Mouse (Mus musculus) lung, postnatal 10 days (tissue): Measurements from ENCODE around the gene Donson.
"Not testable (repeated sequence)": the region's sequence is repeated elsewhere in the genome, so short reads cannot be mapped to it uniquely, and the experiment has no call there.

ENCODE experiments used
- DNase-seq: peaks from one replicate; pipeline ENCODE4 v3.0.0; 2021

The Donson gene

DNA sequence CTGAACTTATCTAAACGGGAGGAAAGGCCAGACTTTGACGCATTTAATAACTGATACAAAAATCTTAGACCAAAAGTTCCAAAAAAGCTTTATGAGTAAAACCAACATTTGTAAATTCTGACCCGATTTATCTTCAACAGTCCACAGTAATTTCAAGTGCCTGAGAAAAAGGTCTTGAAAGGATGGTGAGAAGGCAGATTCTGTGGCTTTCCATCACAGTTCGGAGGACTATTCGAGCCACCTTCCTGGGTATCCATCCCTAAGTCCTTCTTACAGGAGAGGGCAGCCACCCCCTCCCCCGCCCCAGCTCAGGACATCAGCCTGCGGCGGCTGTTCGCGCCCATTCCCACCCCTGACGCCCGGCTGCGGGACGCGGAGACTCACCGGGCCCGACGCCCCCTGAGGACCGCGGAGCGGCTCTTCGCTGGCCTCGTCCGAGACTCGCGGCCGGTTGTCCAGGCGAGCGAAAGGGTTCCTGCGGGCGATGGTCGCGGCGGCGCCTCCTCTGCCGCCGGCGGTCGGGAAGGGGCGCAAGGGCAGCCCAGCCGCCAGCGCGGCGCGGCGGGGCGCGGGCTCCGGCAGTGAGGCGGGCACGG is 449 bp downstream of the Donson start:
- no peak for DNase-seq

- DNase-seq = no peak
Measured at GRCm38 (mm10) chr16:91686369-91686768, 2.2 kb downstream of the Donson start.

GRCm38 (mm10) chr16:91685526-91685925 is 3.0 kb downstream of the Donson start:
- DNase-seq = no peak

DNA sequence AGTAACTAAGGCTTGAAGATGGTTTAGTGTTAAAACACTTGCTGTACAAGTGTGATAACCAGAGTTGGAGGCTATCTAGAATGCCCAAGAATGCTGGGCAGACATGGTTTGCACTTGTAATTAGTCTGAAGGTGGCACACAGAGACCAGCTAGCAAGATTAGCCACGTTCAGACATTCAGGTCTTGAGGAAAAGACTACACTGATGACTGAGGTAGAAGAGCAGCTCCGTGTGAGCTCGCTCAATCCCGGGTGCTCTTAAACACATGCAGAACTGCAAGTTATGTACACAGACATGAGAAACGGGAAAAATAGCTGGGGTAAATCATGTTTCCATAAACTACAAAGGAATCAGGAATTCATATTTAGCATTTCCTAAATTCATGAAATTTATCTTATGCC is 7.9 kb downstream of the Donson start:
- DNase-seq = no peak

- no peak for DNase-seq
Measured at GRCm38 (mm10) chr16:91678147-91678911, 10.2 kb downstream of the Donson start.

DNA sequence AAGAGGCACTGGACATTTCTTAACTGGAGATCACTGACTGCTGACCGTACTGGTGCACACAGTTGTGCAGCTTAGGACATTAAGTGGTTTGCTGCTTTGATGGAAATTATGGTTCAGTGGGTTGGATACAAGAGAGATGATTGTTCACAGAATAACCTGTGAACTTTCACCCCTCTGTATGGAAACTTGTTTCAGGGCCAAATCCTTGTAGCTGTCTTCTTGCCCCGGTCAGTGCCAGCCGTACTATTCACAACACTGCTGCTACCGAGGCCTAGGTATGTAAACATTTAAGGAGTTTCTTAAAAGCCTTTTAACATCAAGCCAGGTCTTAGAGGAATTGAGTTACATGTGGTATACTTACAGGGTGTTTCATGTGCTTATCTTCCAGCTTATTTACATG is 14.1 kb downstream of the Donson start:
- DNase-seq = no peak

DNA sequence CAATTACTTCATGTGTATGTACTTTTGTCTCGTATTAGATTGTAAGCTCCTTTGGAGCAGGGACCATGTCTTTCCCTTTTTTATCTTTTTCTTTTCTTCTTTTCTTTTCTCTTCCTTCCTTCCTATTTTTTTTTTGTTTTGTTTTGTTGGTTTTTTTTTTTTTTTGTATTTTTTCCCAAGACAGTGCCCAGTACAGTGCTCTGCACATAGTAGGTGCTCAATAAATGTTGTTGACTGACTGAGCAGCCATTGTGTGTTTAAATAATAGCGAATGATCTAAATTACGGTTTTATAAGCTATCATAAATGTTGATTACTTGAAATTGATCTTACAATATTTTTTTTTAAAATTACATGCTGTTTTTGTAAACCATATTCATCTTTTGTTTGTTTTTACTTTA is 24.8 kb downstream of the Donson start:
- DNase-seq = no peak

GRCm38 (mm10) chr16:91662336-91662735 is 26.2 kb downstream of the Donson start:
- no peak for DNase-seq

DNA sequence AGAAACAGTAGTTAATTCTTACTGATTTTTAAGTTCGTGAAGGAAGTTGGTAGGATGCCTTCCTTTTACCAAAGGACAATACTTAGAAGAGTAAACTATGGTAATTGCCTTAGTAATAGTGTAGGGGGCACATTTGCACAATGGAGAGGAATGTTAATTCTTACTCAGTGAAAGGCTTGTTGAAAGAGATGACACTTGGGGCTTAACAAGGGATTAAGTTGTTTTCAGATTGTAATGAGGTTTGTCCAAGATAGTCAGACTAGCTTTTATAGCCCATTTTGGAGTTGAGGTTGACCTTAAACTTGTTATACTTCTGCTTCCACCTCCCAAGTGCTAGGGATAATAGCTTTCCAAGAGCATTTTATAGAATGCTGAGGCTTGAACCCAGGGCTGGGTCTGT is 27.2 kb downstream of the Donson start:
- no peak for DNase-seq

GRCm38 (mm10) chr16:91659798-91660197 is 28.8 kb downstream of the Donson start:
- DNase-seq = no peak

DNA sequence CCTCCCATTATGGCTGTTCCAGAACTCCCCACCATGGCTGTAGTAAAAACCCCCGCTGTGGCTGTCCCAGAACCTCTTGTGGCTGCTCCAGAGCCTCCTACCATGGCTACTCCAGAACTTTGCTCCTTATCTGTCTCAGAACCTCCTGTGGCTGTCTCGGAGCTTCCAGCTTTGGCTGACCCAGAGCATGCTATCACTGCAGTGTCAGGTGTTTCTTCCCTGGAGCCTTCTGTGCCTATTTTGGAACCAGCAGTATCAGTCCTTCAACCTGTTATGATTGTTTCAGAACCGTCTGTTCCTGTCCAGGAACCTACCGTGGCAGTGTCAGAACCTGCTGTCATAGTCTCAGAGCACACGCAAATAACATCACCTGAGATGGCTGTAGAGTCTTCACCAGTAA is 30.1 kb downstream of the Donson start:
- no peak for DNase-seq

DNA sequence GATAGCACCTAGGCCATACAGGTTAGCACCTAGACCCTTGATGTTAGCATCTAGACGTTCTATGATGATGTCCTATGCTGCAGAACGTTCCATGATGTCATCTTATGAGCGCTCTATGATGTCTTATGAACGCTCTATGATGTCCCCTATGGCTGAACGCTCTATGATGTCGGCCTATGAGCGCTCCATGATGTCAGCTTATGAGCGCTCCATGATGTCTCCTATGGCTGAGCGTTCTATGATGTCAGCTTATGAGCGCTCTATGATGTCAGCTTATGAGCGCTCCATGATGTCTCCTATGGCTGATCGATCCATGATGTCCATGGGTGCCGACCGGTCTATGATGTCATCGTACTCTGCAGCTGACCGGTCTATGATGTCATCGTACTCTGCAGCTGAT is 31.3 kb downstream of the Donson start:
- no peak for DNase-seq

DNA sequence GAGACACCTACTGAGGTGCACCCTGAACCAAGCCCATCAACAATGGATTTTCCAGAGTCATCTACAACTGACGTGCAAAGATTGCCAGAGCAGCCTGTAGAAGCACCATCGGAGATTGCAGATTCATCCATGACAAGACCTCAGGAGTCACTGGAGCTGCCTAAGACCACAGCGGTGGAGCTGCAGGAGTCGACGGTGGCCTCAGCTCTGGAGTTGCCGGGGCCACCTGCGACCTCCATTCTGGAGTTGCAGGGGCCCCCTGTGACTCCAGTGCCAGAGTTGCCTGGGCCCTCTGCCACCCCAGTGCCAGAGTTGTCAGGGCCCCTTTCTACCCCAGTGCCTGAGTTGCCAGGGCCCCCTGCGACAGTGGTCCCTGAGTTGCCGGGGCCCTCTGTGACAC is 33.3 kb downstream of the Donson start:
- no peak for DNase-seq

GRCm38 (mm10) chr16:91652191-91652590 is 36.4 kb downstream of the Donson start:
- no peak for DNase-seq

DNA sequence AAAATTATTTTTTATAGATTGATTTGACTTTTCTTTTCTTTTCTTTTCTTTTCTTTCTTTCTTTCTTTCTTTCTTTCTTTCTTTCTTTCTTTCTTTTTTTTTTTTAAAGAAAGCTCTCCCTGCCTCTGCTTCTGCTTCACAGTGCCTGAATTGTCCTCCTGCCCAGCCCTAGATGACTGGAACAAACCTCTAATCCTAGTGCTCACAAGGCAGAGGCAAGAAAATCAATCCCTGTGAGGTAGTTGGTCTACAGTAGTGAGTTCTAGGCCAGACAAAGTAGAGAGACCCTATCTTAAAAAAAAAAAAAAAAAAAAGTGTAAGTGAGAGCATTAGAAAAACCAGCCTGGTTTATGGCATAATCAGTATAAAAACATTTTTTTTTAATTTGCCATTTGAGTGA is 38.8 kb downstream of the Donson start:
- no peak for DNase-seq

DNA sequence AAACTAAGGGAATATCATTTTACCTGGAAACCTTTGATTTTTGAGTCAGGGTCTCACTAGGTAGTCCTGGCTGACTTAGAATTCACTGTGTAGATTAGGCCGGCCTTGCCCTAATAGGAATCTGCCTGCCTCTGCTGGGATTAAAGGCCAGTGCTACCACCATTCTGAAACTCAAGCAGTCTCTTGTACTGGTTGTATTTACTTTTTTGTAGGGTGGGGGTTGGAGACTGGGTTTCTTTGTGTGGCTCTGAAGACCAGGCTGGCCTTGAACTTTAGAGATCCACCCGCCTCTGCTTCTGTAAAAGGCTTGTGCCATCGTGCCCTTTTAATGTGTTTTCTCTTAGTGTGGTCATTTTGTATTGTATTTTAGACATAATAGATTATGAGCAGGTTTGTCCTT is 39.3 kb downstream of the Donson start:
- no peak for DNase-seq

- DNase-seq = peak; percentile 91
Measured at GRCm38 (mm10) chr16:91648220-91648550, 40.4 kb downstream of the Donson start.

DNA sequence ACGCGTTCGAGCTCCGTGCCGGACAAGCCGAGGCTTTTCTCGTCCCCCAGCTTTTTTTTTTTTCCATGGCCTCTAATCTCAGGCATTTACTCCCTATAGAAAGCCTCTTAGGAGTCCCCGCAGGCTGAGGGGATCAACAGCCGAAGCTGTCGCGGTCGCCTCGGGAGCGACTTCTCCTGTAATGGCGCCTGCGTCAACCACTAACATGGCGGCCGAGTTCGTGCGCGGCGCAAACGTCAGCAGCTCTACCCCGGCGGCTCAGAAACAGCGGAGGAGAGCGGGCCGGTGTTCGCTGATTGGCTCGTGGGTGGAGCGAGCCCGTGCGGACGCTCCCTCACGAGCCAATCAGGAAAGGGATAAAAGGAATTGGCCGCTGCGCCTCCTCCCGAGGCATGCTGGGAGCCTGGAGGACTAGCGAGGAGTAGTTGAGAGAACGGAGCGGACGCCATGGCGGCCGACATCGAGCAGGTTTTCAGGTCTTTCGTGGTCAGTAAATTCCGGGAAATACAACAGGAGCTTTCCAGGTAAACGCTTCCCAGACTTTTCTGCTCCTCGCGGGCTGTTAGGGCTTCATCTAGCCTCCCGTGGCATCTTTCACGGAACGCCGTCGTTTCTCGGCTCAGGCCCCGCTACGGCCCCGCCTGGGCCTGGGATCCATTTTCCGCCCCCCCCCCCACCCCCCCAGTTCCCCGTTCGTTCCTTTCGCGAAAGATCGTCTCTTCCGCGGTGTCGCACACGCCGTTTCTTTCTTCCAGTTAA is 40.9 kb downstream of the Donson start, which contains the start of gene Son:
Son (plus strand) TSS at position 46 of the 759 bp plus-strand sequence.
- peak; percentile 98 for DNase-seq

- DNase-seq = peak; percentile 97
Measured at GRCm38 (mm10) chr16:91646681-91647419, 41.7 kb downstream of the Donson start, which contains the start of gene Gart. Gart (minus strand) TSS chr16:91646952.

GRCm38 (mm10) chr16:91645995-91646602 is 42.5 kb downstream of the Donson start:
- DNase-seq = peak; percentile 17

DNA sequence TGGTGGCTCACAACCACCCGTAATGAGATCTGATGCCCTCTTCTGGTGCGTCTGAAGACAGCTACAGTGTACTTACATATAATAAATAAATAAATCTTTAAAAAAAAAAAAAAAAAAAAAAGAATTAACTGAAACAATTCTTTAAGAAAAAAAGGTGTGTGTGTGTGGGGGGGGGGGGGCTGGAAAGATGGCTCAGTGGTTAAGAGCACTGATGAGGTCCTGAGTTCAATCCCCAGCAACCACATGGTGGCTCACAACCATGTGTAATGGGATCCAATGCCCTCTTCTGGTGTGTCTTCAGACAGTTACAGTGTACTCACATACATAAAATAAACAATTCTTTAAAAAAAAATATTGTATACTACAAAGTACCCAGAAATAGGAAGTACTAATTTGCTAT is 43.1 kb downstream of the Donson start:
- not testable (repeated sequence) for DNase-seq

GRCm38 (mm10) chr16:91644901-91645300 is 43.7 kb downstream of the Donson start:
- no peak for DNase-seq

GRCm38 (mm10) chr16:91640171-91640570 is 48.4 kb downstream of the Donson start:
- DNase-seq = no peak
